Mouse (Mus musculus) stomach, postnatal 0 days (tissue): ENCODE measurements around the gene Tmem107.

Source experiments
- CTCF ChIP-seq: IDR thresholded peaks from 2 replicates; pipeline ENCODE4 v1.5.1; 2016; ENCODE audit warnings: antibody characterized with exemption, low read depth, mild to moderate bottlenecking, moderate library complexity
- EP300 ChIP-seq: optimal IDR thresholded peaks from 2 replicates; pipeline ENCODE3; 2016; ENCODE audit warnings: antibody characterized with exemption

GRCm38 (mm10) chr11:69101604-69102402 is 31.2 kb downstream of the Tmem107 start:
- TF ChIP-seq CTCF (no peak), EP300 (no peak)
